Mouse (Mus musculus): ENCODE results near the gene Sptan1. TPM values are rescaled to one million over a fixed set of nuclear protein-coding genes. Genes with fewer than 3 reads are reported as not detected.

The Sptan1 gene
- total RNA-seq, 2 experiments from 2014 or later = 1,035 to 1,062 TPM

GRCm38 (mm10) chr2:29973525-29973924 lies 8.2 kb downstream of the Sptan1 start:
- intact Hi-C loops (cut with DNase I) = no loop called here
- DNase-seq (ENCODE audit: extremely low spot score in 1 of 2, low spot score in 2 of 2) = peak in 1 of 2 experiments; percentile 38

- peak in 1 of 2 experiments; percentile 35 for DNase-seq (ENCODE audit: extremely low spot score in 1 of 2, low spot score in 2 of 2)
- intact Hi-C loops (cut with DNase I) = no loop called here
Observed at GRCm38 (mm10) chr2:29977307-29977706, 11.9 kb downstream of the Sptan1 start.

GRCm38 (mm10) chr2:29980661-29981060 lies 15.3 kb downstream of the Sptan1 start:
- intact Hi-C loops (cut with DNase I) = no loop called here
- DNase-seq (ENCODE audit: extremely low spot score in 1 of 2, low spot score in 2 of 2) = no peak

GRCm38 (mm10) chr2:29991962-29992361 lies 26.6 kb downstream of the Sptan1 start:
- intact Hi-C loops (cut with DNase I) = loop anchor here (5.0 kb wide), 1 partner anchor 35 kb away; no protein-coding TSS in a partner anchor
- no peak for DNase-seq (ENCODE audit: extremely low spot score in 1 of 2, low spot score in 2 of 2)

GRCm38 (mm10) chr2:30009101-30009500 lies 43.7 kb downstream of the Sptan1 start:
- intact Hi-C loops (cut with DNase I) = no loop called here
- DNase-seq (ENCODE audit: extremely low spot score in 1 of 2, low spot score in 2 of 2) = no peak

GRCm38 (mm10) chr2:30010840-30011281 lies 45.5 kb downstream of the Sptan1 start:
- intact Hi-C loops (cut with DNase I) = no loop called here
- peak; percentile 31 to 61 for DNase-seq (ENCODE audit: extremely low spot score in 1 of 2, low spot score in 2 of 2)

GRCm38 (mm10) chr2:30014326-30014966 lies 49.1 kb downstream of the Sptan1 start:
- intact Hi-C loops (cut with DNase I) = no loop called here
- DNase-seq (ENCODE audit: extremely low spot score in 1 of 2, low spot score in 2 of 2) = no peak

GRCm38 (mm10) chr2:30025454-30025853 lies 60.1 kb downstream of the Sptan1 start:
- no peak for DNase-seq (ENCODE audit: extremely low spot score in 1 of 2, low spot score in 2 of 2)
- intact Hi-C loops (cut with DNase I) = loop anchor here (5.0 kb wide), 1 partner anchor 33 kb away; no protein-coding TSS in a partner anchor

- DNase-seq (ENCODE audit: extremely low spot score in 1 of 2, low spot score in 2 of 2) = no peak
- intact Hi-C loops (cut with DNase I) = loop anchor here (5.0 kb wide), 1 partner anchor 35 kb away; no protein-coding TSS in a partner anchor
Observed at GRCm38 (mm10) chr2:30026997-30027396, 61.6 kb downstream of the Sptan1 start.

- peak in 1 of 2 experiments; percentile 47 for DNase-seq (ENCODE audit: extremely low spot score in 1 of 2, low spot score in 2 of 2)
- intact Hi-C loops (cut with DNase I) = no loop called here
Observed at GRCm38 (mm10) chr2:30032244-30032846, 67.0 kb downstream of the Sptan1 start.

- intact Hi-C loops (cut with DNase I) = no loop called here
- DNase-seq (ENCODE audit: extremely low spot score in 1 of 2, low spot score in 2 of 2) = peak in 1 of 2 experiments; percentile 36
Observed at GRCm38 (mm10) chr2:30032957-30033356, 67.6 kb downstream of the Sptan1 start.

- DNase-seq (ENCODE audit: extremely low spot score in 1 of 2, low spot score in 2 of 2) = no peak
- intact Hi-C loops (cut with DNase I) = no loop called here
Observed at GRCm38 (mm10) chr2:30037762-30038161, 72.4 kb downstream of the Sptan1 start.

GRCm38 (mm10) chr2:30038370-30038769 lies 73.0 kb downstream of the Sptan1 start:
- intact Hi-C loops (cut with DNase I) = no loop called here
- no peak for DNase-seq (ENCODE audit: extremely low spot score in 1 of 2, low spot score in 2 of 2)

GRCm38 (mm10) chr2:30039687-30040086 lies 74.3 kb downstream of the Sptan1 start:
- DNase-seq (ENCODE audit: extremely low spot score in 1 of 2, low spot score in 2 of 2) = no peak
- intact Hi-C loops (cut with DNase I) = no loop called here

- DNase-seq (ENCODE audit: extremely low spot score in 1 of 2, low spot score in 2 of 2) = peak in 1 of 2 experiments; percentile 88
- intact Hi-C loops (cut with DNase I) = no loop called here
Observed at GRCm38 (mm10) chr2:30042445-30042844, 77.1 kb downstream of the Sptan1 start.

GRCm38 (mm10) chr2:30044550-30044949 lies 79.2 kb downstream of the Sptan1 start:
- intact Hi-C loops (cut with DNase I) = no loop called here
- no peak for DNase-seq (ENCODE audit: extremely low spot score in 1 of 2, low spot score in 2 of 2)

- no peak for DNase-seq (ENCODE audit: extremely low spot score in 1 of 2, low spot score in 2 of 2)
- intact Hi-C loops (cut with DNase I) = no loop called here
Observed at GRCm38 (mm10) chr2:30047127-30047526, 81.8 kb downstream of the Sptan1 start.

GRCm38 (mm10) chr2:30048101-30048501 lies 82.7 kb downstream of the Sptan1 start:
- intact Hi-C loops (cut with DNase I) = no loop called here
- DNase-seq (ENCODE audit: extremely low spot score in 1 of 2, low spot score in 2 of 2) = no peak

GRCm38 (mm10) chr2:30048699-30049388 lies 83.5 kb downstream of the Sptan1 start, which contains the start of gene Wdr34:
Wdr34 (minus strand) TSS chr2:30048881.
- intact Hi-C loops (cut with DNase I) = no loop called here
- peak; percentile 97 to 98 for DNase-seq (ENCODE audit: extremely low spot score in 1 of 2, low spot score in 2 of 2)

GRCm38 (mm10) chr2:30049831-30050230 lies 84.5 kb downstream of the Sptan1 start:
- DNase-seq (ENCODE audit: extremely low spot score in 1 of 2, low spot score in 2 of 2) = no peak
- intact Hi-C loops (cut with DNase I) = no loop called here
